Mouse (Mus musculus): ENCODE data around the gene Tshz3. TPM values are rescaled to one million over a fixed set of nuclear protein-coding genes. Genes with fewer than 3 reads are reported as not detected.
A peak's percentile ranks its signal among the peaks of the same experiment; 100 is the strongest.

Gene Tshz3
- polyA plus RNA-seq (2012; rRNA removed) (13.9 and 14.3 TPM in 2 replicates), polyA plus RNA-seq (2014; fragmentation: Nextera tagmentation; extraction: Ambion mirVana) (10.4 and 10.8 TPM in 2 replicates)

GRCm38 (mm10) chr7:36697856-36698588, at the start of gene Tshz3:
Tshz3 (plus strand) TSS chr7:36698118.
- Histone ChIP-seq H3K9me3 (ENCODE audit: control insufficient read depth, low read length) (no peaks in the 10 kb centered on the region), H3K4me3 (replicated peaks; ENCODE audit: low read length) (peak within 1 kb of the TSS; percentile 82), H3K4me2 (replicated peaks; ENCODE audit: low read depth, low read length, severe bottlenecking) (peak within 1 kb of the TSS; percentile 99), H3K27me3 (ENCODE audit: control insufficient read depth, insufficient read depth, low read length) (peaks cover 29% of the 10 kb centered on the region), H3K36me3 (ENCODE audit: control insufficient read depth, insufficient read depth, low read length) (0 out of 2 replicates have a peak, but pooled peaks cover 5% of the 10 kb centered on the region), H3K4me1 (ENCODE audit: control insufficient read depth, insufficient read depth, low read length) (0 out of 2 replicates have a peak, but pooled peaks cover 8% of the 10 kb centered on the region), H3K9ac (ENCODE audit: low read depth, low read length, severe bottlenecking) (peak within 1 kb of the TSS; percentile 75), H3K27ac (replicated peaks; ENCODE audit: low read depth, low read length) (peak within 1 kb of the TSS; percentile 79)
- ATAC-seq (ENCODE audit: low FRiP score, low read depth) = peak; percentile 71
- peak; percentile 84 for DNase-seq (ENCODE audit: low spot score)
- under 1% methylated on average over 22 of the region's 88 CpGs for WGBS
- TF ChIP-seq POLR2A (IDR thresholded peaks at IDR 0.05; ENCODE audit: borderline replicate concordance, extremely low read depth, insufficient read depth, insufficient read length) = 0 out of 2 replicates have a peak, but pooled peaks have one; percentile 13

GRCm38 (mm10) chr7:36655931-36656330, 42.0 kb upstream of the Tshz3 start:
- H3K36me3 ChIP-seq (ENCODE audit: control insufficient read depth, insufficient read depth, low read length) = no peaks in the 10 kb centered on the region
- no peak overlapping the region for H3K27ac ChIP-seq (replicated peaks; ENCODE audit: low read depth, low read length)
- no peaks in the 10 kb centered on the region for H3K27me3 ChIP-seq (ENCODE audit: control insufficient read depth, insufficient read depth, low read length)
- no peak for TF ChIP-seq POLR2A (IDR thresholded peaks at IDR 0.05; ENCODE audit: borderline replicate concordance, extremely low read depth, insufficient read depth, insufficient read length)
- H3K4me2 ChIP-seq (replicated peaks; ENCODE audit: low read depth, low read length, severe bottlenecking) = no peak overlapping the region
- ATAC-seq (ENCODE audit: low FRiP score, low read depth) (no peak), DNase-seq (ENCODE audit: low spot score) (no peak)
- 83% methylated on average over 4 of the region's 4 CpGs for WGBS
- H3K9me3 ChIP-seq (ENCODE audit: control insufficient read depth, low read length) = no peaks in the 10 kb centered on the region
- no peak overlapping the region for H3K9ac ChIP-seq (ENCODE audit: low read depth, low read length, severe bottlenecking)
- H3K4me1 ChIP-seq (ENCODE audit: control insufficient read depth, insufficient read depth, low read length) = peaks cover 3% of the 10 kb centered on the region; the same call in 1 of the 2 replicates
- no peak overlapping the region for H3K4me3 ChIP-seq (replicated peaks; ENCODE audit: low read length)

- H3K4me3 ChIP-seq (replicated peaks; ENCODE audit: low read length) = no peak overlapping the region
- no peaks in the 10 kb centered on the region for H3K9me3 ChIP-seq (ENCODE audit: control insufficient read depth, low read length)
- peaks cover 3% of the 10 kb centered on the region; the same call in 1 of the 2 replicates for H3K4me1 ChIP-seq (ENCODE audit: control insufficient read depth, insufficient read depth, low read length)
- no peak overlapping the region for H3K27ac ChIP-seq (replicated peaks; ENCODE audit: low read depth, low read length)
- no peak for DNase-seq (ENCODE audit: low spot score)
- no peak overlapping the region for H3K9ac ChIP-seq (ENCODE audit: low read depth, low read length, severe bottlenecking)
- TF ChIP-seq POLR2A (IDR thresholded peaks at IDR 0.05; ENCODE audit: borderline replicate concordance, extremely low read depth, insufficient read depth, insufficient read length) = no peak
- ATAC-seq (ENCODE audit: low FRiP score, low read depth) = no peak
- H3K36me3 ChIP-seq (ENCODE audit: control insufficient read depth, insufficient read depth, low read length) = no peaks in the 10 kb centered on the region
- no peak overlapping the region for H3K4me2 ChIP-seq (replicated peaks; ENCODE audit: low read depth, low read length, severe bottlenecking)
- no peaks in the 10 kb centered on the region for H3K27me3 ChIP-seq (ENCODE audit: control insufficient read depth, insufficient read depth, low read length)
Observed at GRCm38 (mm10) chr7:36656401-36656800, 41.5 kb upstream of the Tshz3 start.

GRCm38 (mm10) chr7:36658331-36658730, 39.6 kb upstream of the Tshz3 start:
- no peak for TF ChIP-seq POLR2A (IDR thresholded peaks at IDR 0.05; ENCODE audit: borderline replicate concordance, extremely low read depth, insufficient read depth, insufficient read length)
- Histone ChIP-seq H3K4me2 (replicated peaks; ENCODE audit: low read depth, low read length, severe bottlenecking) (no peak overlapping the region), H3K27me3 (ENCODE audit: control insufficient read depth, insufficient read depth, low read length) (no peaks in the 10 kb centered on the region), H3K9ac (ENCODE audit: low read depth, low read length, severe bottlenecking) (no peak overlapping the region), H3K4me3 (replicated peaks; ENCODE audit: low read length) (no peak overlapping the region), H3K36me3 (ENCODE audit: control insufficient read depth, insufficient read depth, low read length) (no peaks in the 10 kb centered on the region), H3K4me1 (ENCODE audit: control insufficient read depth, insufficient read depth, low read length) (peaks cover 3% of the 10 kb centered on the region; the same call in 1 of the 2 replicates), H3K27ac (replicated peaks; ENCODE audit: low read depth, low read length) (no peak overlapping the region), H3K9me3 (ENCODE audit: control insufficient read depth, low read length) (no peaks in the 10 kb centered on the region)
- DNase-seq (ENCODE audit: low spot score) (no peak), ATAC-seq (ENCODE audit: low FRiP score, low read depth) (no peak)
- 68% methylated on average over 5 of the region's 5 CpGs for WGBS

GRCm38 (mm10) chr7:36659265-36659664, 38.7 kb upstream of the Tshz3 start:
- H3K4me2 ChIP-seq (replicated peaks; ENCODE audit: low read depth, low read length, severe bottlenecking) = no peak overlapping the region
- H3K4me3 ChIP-seq (replicated peaks; ENCODE audit: low read length) = no peak overlapping the region
- no peaks in the 10 kb centered on the region for H3K27me3 ChIP-seq (ENCODE audit: control insufficient read depth, insufficient read depth, low read length)
- ATAC-seq (ENCODE audit: low FRiP score, low read depth) = no peak
- 94% methylated on average over 7 of the region's 7 CpGs for WGBS
- no peaks in the 10 kb centered on the region for H3K36me3 ChIP-seq (ENCODE audit: control insufficient read depth, insufficient read depth, low read length)
- no peak for DNase-seq (ENCODE audit: low spot score)
- H3K9ac ChIP-seq (ENCODE audit: low read depth, low read length, severe bottlenecking) = no peak overlapping the region
- H3K4me1 ChIP-seq (ENCODE audit: control insufficient read depth, insufficient read depth, low read length) = no peaks in the 10 kb centered on the region
- no peak overlapping the region for H3K27ac ChIP-seq (replicated peaks; ENCODE audit: low read depth, low read length)
- no peaks in the 10 kb centered on the region for H3K9me3 ChIP-seq (ENCODE audit: control insufficient read depth, low read length)
- TF ChIP-seq POLR2A (IDR thresholded peaks at IDR 0.05; ENCODE audit: borderline replicate concordance, extremely low read depth, insufficient read depth, insufficient read length) = no peak
